Mouse (Mus musculus): ENCODE data around the gene Bdh1. TPM values are rescaled to one million over a fixed set of nuclear protein-coding genes. Genes with fewer than 3 reads are reported as not detected.
"Not testable (repeated sequence)": the region's sequence is repeated elsewhere in the genome, so short reads cannot be mapped to it uniquely, and the experiment has no call there.

Gene Bdh1
- 0.54 TPM for polyA plus RNA-seq (2012; fragmentation: generic; extraction: Trizol)
- long read RNA-seq, experiment 1 = 0 reads
- long read RNA-seq, experiment 2, transcript Bdh1-203 (7 exons, 3,122 nt) = major isoform, 12 of 12 reads
- long read RNA-seq, experiment 2, partial matches to known transcripts = 0 of 12 reads
- long read RNA-seq, experiment 2, other reads (novel, unspliced or antisense) = 0 of 12 reads

DNA sequence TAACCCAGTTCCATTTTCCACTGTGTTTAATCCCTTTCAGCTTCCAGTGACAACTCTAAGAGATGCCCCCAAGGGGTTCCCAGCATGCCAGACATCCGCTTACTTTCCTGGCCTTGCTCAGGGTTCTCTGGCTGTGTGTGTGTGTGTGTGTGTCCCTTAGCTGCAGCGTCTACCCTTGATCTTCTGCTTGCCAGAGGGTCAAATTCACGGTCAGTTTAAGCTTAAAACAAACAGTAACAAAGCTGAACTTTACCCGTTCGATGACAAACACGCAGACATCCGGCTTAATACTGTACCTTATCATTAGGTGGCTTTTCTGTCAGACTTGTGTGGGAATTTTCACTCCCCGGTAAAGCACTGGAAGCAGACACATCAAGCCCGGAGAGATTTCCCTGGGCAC is at the start of gene Bdh1:
Gene Bdh1, plus strand, starts transcription at position 281 of the 400 bp plus-strand sequence.
- TF ChIP-seq MAX (IDR thresholded peaks at IDR 0.05) (no peak), MYOD1 (IDR thresholded peaks at IDR 0.05; ENCODE audit: control insufficient read depth, insufficient read length, low read depth) (no peak), CTCF (IDR thresholded peaks at IDR 0.05; ENCODE audit: control insufficient read depth, insufficient read depth, insufficient read length) (no peak), FOSL1 (IDR thresholded peaks at IDR 0.05; ENCODE audit: insufficient read depth, low read length, poor library complexity, severe bottlenecking) (no peak), CEBPB (IDR thresholded peaks at IDR 0.05; ENCODE audit: low read depth) (no peak), USF1 (IDR thresholded peaks at IDR 0.05; ENCODE audit: low read depth) (no peak), MYOG (IDR thresholded peaks at IDR 0.05; ENCODE audit: control insufficient read depth, extremely low read depth, insufficient read length) (no peak)
- Histone ChIP-seq H3K36me3 (ENCODE audit: control insufficient read depth, insufficient read depth) (no peaks in the 10 kb centered on the region), H3ac (ENCODE audit: control insufficient read depth, insufficient read length, low read depth) (no peak within 1 kb of the TSS), H3K79me2 (ENCODE audit: control insufficient read depth, insufficient read depth) (no peaks in the 10 kb centered on the region), H3K4me3 (ENCODE audit: insufficient read depth, poor library complexity, severe bottlenecking) (no peak within 1 kb of the TSS), H3K27me3 (ENCODE audit: control insufficient read depth, insufficient read depth, insufficient read length) (peaks cover 9% of the 10 kb centered on the region), H3K79me3 (ENCODE audit: low read depth) (no peaks in the 10 kb centered on the region)

DNA sequence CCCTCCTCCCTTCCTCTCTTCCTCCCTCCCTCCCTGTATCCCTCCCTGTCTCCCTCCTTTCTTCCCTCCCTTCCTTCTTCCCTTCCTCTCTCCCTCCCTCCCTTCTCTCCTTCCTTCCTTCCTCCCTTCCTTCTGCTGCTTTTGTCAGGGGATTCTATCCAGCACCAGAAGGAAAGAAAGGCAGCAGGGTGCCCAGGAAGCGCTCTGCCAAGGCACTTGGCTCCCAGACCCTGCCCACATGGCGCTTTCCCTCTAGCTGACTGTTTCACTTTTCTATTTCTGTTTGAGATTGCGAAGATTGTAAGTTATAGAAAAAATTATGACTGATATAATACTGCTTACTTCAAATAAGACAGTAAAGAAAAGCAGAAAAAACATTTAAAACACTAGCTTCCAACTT is 49.8 kb upstream of the Bdh1 start:
- not testable (repeated sequence) for H3ac ChIP-seq (ENCODE audit: control insufficient read depth, insufficient read length, low read depth); H3K79me3 ChIP-seq (ENCODE audit: low read depth); H3K27me3 ChIP-seq (ENCODE audit: control insufficient read depth, insufficient read depth, insufficient read length); H3K4me3 ChIP-seq (ENCODE audit: insufficient read depth, poor library complexity, severe bottlenecking); H3K79me2 ChIP-seq (ENCODE audit: control insufficient read depth, insufficient read depth); H3K36me3 ChIP-seq (ENCODE audit: control insufficient read depth, insufficient read depth)

DNA sequence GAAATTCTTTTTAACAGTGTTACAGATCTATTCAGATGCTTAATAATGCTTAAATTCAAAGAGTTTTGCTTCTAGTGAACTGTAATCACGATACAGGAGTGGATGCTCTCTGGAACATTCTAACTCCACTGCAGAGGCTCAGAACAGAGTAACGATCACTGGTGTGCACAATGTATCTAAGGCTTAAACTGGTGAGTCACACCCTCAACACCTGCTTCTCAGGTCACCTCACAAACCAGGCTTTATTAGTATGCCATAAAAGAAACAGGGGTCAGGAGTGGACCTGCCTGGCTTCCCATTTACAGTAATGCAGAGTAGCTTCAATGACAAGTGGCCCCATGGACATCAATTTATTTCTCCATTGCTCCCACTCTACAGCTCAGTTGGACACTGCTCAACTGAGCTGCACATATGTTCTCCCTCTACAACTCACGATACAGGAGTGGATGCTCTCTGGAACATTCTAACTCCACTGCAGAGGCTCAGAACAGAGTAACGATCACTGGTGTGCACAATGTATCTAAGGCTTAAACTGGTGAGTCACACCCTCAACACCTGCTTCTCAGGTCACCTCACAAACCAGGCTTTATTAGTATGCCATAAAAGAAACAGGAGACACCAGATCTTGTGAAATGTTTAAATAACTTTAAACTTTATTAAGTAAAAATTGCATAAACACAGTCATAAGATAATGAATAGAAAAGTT is 46.0 kb upstream of the Bdh1 start:
- not testable (repeated sequence) for H3ac ChIP-seq (ENCODE audit: control insufficient read depth, insufficient read length, low read depth); H3K27me3 ChIP-seq (ENCODE audit: control insufficient read depth, insufficient read depth, insufficient read length); H3K79me2 ChIP-seq (ENCODE audit: control insufficient read depth, insufficient read depth); H3K79me3 ChIP-seq (ENCODE audit: low read depth); H3K4me3 ChIP-seq (ENCODE audit: insufficient read depth, poor library complexity, severe bottlenecking); H3K36me3 ChIP-seq (ENCODE audit: control insufficient read depth, insufficient read depth)

DNA sequence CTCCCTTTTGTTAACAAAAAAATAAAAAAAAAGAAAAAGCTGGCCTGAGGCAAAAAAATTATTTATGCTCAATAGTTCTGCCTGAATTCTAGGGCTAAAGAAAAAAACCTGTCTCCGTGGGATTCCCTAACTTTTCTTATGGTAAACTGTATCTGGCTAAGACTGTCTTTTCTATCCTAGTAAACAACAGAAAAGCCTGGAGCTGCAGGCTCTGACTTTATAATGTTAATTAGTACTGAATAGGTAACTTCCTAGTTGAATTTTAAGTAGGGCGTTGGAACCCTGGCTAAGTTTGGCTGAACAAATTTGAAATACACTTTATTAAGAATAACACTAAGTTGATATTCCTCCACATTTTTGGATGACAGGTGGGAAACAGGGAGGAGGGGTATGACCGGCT is 33.8 kb upstream of the Bdh1 start:
- not testable (repeated sequence) for H3K79me2 ChIP-seq (ENCODE audit: control insufficient read depth, insufficient read depth); H3ac ChIP-seq (ENCODE audit: control insufficient read depth, insufficient read length, low read depth); H3K27me3 ChIP-seq (ENCODE audit: control insufficient read depth, insufficient read depth, insufficient read length); H3K4me3 ChIP-seq (ENCODE audit: insufficient read depth, poor library complexity, severe bottlenecking); H3K79me3 ChIP-seq (ENCODE audit: low read depth); H3K36me3 ChIP-seq (ENCODE audit: control insufficient read depth, insufficient read depth)

DNA sequence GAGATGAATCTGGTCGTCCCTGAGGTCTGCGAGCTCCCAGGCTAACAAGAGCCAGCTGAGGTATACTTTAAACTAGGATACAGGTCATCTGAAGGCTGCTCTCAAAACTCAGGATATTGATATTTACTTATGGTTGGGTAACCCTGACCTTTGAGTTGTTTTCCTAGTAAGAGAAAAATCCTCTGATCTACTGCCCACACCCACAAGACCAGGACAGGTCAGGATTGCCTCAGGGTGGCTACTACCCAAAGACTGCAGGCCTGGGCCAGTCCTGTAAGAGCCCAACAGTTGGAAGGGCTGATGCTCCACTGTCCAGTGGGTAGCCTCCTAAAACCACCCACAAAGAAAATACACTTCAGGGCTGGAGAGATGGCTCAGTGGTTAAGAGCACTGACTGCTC is 22.8 kb upstream of the Bdh1 start:
- no peaks in the 10 kb centered on the region for H3K36me3 ChIP-seq (ENCODE audit: control insufficient read depth, insufficient read depth)
- TF ChIP-seq MYOG (IDR thresholded peaks at IDR 0.05; ENCODE audit: control insufficient read depth, extremely low read depth, insufficient read length) (no peak), CTCF (IDR thresholded peaks at IDR 0.05; ENCODE audit: control insufficient read depth, insufficient read depth, insufficient read length) (no peak), USF1 (IDR thresholded peaks at IDR 0.05; ENCODE audit: low read depth) (no peak), FOSL1 (IDR thresholded peaks at IDR 0.05; ENCODE audit: insufficient read depth, low read length, poor library complexity, severe bottlenecking) (no peak)
- no peaks in the 10 kb centered on the region for H3K79me2 ChIP-seq (ENCODE audit: control insufficient read depth, insufficient read depth)
- no peak overlapping the region for H3K4me3 ChIP-seq (ENCODE audit: insufficient read depth, poor library complexity, severe bottlenecking)
- H3ac ChIP-seq (ENCODE audit: control insufficient read depth, insufficient read length, low read depth) = no peak overlapping the region
- no peaks in the 10 kb centered on the region for H3K27me3 ChIP-seq (ENCODE audit: control insufficient read depth, insufficient read depth, insufficient read length)
- H3K79me3 ChIP-seq (ENCODE audit: low read depth) = no peaks in the 10 kb centered on the region

DNA sequence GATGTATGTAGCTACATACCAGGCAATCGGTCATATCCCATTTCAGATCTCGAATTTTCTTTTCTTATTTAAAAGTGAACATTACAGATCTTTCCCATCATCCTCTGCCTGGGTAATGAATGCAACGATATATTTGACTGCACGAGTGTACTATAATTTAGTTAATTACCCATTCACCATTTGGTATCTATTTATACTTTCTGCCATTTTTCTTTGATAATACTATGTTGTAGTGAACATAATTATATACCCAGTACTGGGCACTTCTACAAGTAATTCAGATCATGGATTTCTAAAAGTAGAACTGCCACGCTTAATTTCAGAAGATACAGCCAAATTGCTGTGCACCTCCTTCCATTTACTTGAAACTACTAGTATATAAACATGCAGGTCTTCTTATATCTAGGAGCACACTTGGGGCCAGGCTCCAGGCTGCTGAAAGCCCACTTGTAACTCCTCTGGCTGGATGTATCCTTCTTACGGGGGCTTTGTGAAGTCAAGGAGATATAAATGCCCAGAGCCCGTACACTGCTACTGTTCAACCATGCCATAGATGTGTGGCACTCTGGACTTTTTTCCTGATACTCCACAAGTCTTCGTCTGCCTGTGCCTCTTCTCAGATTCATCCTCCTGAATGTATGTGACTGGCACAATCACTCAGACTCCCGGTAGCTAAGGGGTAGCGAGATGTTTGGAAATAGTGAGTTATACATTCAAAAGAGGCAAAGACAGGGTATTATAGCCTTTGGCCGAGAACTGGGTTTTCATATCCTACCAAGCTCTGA is 21.0 kb upstream of the Bdh1 start:
- Histone ChIP-seq H3K27me3 (ENCODE audit: control insufficient read depth, insufficient read depth, insufficient read length) (no peaks in the 10 kb centered on the region), H3K79me2 (ENCODE audit: control insufficient read depth, insufficient read depth) (no peaks in the 10 kb centered on the region), H3ac (ENCODE audit: control insufficient read depth, insufficient read length, low read depth) (no peak overlapping the region), H3K79me3 (ENCODE audit: low read depth) (no peaks in the 10 kb centered on the region), H3K36me3 (ENCODE audit: control insufficient read depth, insufficient read depth) (no peaks in the 10 kb centered on the region), H3K4me3 (ENCODE audit: insufficient read depth, poor library complexity, severe bottlenecking) (no peak overlapping the region)
- TF ChIP-seq CEBPB (IDR thresholded peaks at IDR 0.05; ENCODE audit: low read depth) (no peak), CTCF (IDR thresholded peaks at IDR 0.05; ENCODE audit: control insufficient read depth, insufficient read depth, insufficient read length) (no peak), MYOG (IDR thresholded peaks at IDR 0.05; ENCODE audit: control insufficient read depth, extremely low read depth, insufficient read length) (no peak), USF1 (IDR thresholded peaks at IDR 0.05; ENCODE audit: low read depth) (no peak), MAX (IDR thresholded peaks at IDR 0.05) (no peak), MYOD1 (IDR thresholded peaks at IDR 0.05; ENCODE audit: control insufficient read depth, insufficient read length, low read depth) (no peak), FOSL1 (IDR thresholded peaks at IDR 0.05; ENCODE audit: insufficient read depth, low read length, poor library complexity, severe bottlenecking) (no peak)

Data from C2C12 (cell line).